Mouse (Mus musculus) heart, postnatal 0 days (tissue): Measurements from ENCODE around the gene Tlk2. TPM values are rescaled to one million over a fixed set of nuclear protein-coding genes. Genes with fewer than 3 reads are reported as not detected.

Experiments
- ATAC-seq: fragments of 200-750 bp; cut with Nextera tagmentation; 2 replicates; pipeline ENCODE4 v1.8.0; 2017; ENCODE audit warnings: low read depth, moderate number of reproducible peaks, moderate library complexity; ENCODE audit not compliant: insufficient read depth
- DNase-seq: peaks from one replicate; pipeline ENCODE4 v3.0.0-alpha.2; 2016; ENCODE audit warnings: low spot score
- H3K27ac ChIP-seq: fragments of 300-500 bp; sonication (generic); 2 replicates; pipeline ENCODE4 v1.5.1; 2014; ENCODE audit warnings: low read depth, mild to moderate bottlenecking
- H3K27me3 ChIP-seq: fragments of 300-500 bp; sonication (generic); 2 replicates; pipeline ENCODE4 v1.6.1; 2014; ENCODE audit warnings: low read length, mixed read lengths; ENCODE audit not compliant: control insufficient read depth, insufficient read depth
- H3K36me3 ChIP-seq: fragments of 300-500 bp; sonication (generic); replicated peaks from 2 replicates; pipeline ENCODE4 v1.6.1; 2014; ENCODE audit warnings: low read length, mixed read lengths; ENCODE audit not compliant: control insufficient read depth, insufficient read depth
- H3K4me1 ChIP-seq: fragments of 300-500 bp; sonication (generic); 2 replicates; pipeline ENCODE4 v1.6.1; 2014; ENCODE audit warnings: antibody characterized with exemption; ENCODE audit not compliant: control insufficient read depth, insufficient read depth
- H3K4me2 ChIP-seq: fragments of 300-500 bp; sonication (generic); 2 replicates; pipeline ENCODE4 v1.6.1; 2014; ENCODE audit warnings: low read depth, mild to moderate bottlenecking, low read length, moderate library complexity
- H3K4me3 ChIP-seq: fragments of 300-500 bp; sonication (generic); 2 replicates; pipeline ENCODE4 v1.5.1; 2014; ENCODE audit warnings: low read depth, low read length
- H3K9ac ChIP-seq: fragments of 300-500 bp; sonication (generic); replicated peaks from 2 replicates; pipeline ENCODE4 v1.6.1; 2014; ENCODE audit warnings: low read depth, low read length, mixed read lengths
- H3K9me3 ChIP-seq: fragments of 300-500 bp; sonication (generic); replicated peaks from 2 replicates; pipeline ENCODE4 v1.6.1; 2016; ENCODE audit warnings: low read length; ENCODE audit not compliant: control insufficient read depth
- CTCF ChIP-seq: IDR thresholded peaks from 2 replicates; pipeline ENCODE4 v1.5.1; 2016; ENCODE audit warnings: antibody characterized with exemption, control low read depth, low read depth
- EP300 ChIP-seq: IDR thresholded peaks from 2 replicates; pipeline ENCODE4 v1.6.1; 2016; ENCODE audit warnings: antibody characterized with exemption, low read depth
- WGBS: fragments of 180-500 bp; shearing (Covaris S2); extraction: QIAGEN DNeasy Blood & Tissue Kit; methylation state at CpG from one replicate; pipeline ENCODE4 v1.1.7; 2014; 5-methylcytosine and 5-hydroxymethylcytosine counted together
- polyA plus RNA-seq: library from polyadenylated mRNA; unstranded; fragments of >200 nt; fragmentation: Nextera tagmentation; extraction: Ambion mirVana; gene quantifications from 2 replicates; pipeline ENCODE4 v1.2.1, GENCODE M21; 2015
- total RNA-seq: library from RNA; depleted of rRNA; stranded (reverse); fragments of >200 nt; gene quantifications from 2 replicates; pipeline ENCODE4 v1.2.3, GENCODE M21; 2014; ENCODE audit warnings: low replicate concordance

Tlk2 gene
- total and polyA plus RNA-seq, 2 experiments from 2014 or later: 10.7 to 22.5 TPM

DNA sequence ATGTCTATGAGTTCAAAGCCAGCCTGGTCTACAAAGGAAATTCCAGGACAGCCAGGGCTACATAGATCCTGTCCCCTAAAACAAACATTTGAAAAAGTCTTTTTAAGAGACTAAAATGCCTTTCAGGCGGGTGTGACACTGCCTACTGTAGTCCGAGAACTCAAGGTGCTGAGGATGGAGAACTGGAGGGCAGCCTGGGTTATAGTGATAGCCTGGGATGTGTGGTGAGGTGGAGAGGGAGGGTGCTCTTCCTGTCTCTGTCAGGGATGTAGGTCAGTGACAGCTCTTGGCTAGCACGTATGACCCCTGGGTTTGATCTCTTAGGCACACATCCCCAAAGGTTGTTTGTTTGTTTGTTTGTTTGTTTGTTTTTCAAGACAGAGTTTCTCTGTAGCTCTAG is 34.5 kb upstream of the Tlk2 start:
- H3K36me3 ChIP-seq: peaks cover 23% of the 10 kb centered on the region; the same call in 1 of the 2 replicates
- TF ChIP-seq EP300 (no peak), CTCF (no peak)
- H3K4me3 ChIP-seq: no peak overlapping the region
- DNase-seq (no peak), ATAC-seq (no peak)
- no peaks in the 10 kb centered on the region for H3K4me1 ChIP-seq
- no peak overlapping the region for H3K27ac ChIP-seq
- 71% methylated on average over 3 of the region's 3 CpGs for WGBS
- no peak overlapping the region for H3K9ac ChIP-seq
- no peak overlapping the region for H3K4me2 ChIP-seq
- H3K27me3 ChIP-seq: no peaks in the 10 kb centered on the region
- H3K9me3 ChIP-seq: no peaks in the 10 kb centered on the region

DNA sequence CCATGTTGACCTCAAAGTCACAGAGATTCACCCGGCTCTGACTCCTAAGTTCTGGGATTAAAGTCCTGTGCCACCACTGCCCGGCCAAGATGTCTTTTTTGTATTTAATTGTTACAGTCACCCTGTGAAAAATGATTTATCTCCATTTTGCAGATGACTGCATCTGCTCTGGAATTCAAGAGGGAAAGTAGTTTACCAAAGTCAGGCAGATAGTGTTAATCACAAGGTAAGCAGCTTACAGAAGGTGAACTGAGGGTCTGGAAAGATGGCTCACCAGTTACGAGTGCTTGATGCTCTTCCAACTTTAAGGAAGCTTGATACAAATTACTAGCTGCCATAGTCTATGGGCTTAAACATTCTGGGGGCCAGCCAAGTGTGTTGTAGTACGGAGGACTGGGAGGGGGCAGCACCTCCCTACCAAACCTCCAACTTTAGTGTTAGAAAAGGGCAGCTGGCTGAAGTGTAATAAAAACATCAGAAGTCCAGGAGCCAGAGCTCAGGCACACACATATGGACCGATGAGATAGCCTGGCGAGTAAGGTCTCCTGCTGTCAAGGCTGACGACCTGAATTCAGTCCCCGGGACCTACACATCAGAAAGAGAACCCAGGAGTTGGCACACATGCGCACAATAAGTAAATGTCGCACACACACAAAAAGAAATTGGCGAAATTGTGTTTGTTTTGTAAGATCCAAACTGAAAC is 33.9 kb upstream of the Tlk2 start:
- no peaks in the 10 kb centered on the region for H3K9me3 ChIP-seq
- H3K4me1 ChIP-seq: no peaks in the 10 kb centered on the region
- no peak overlapping the region for H3K27ac ChIP-seq
- WGBS: 70% methylated on average over 11 of the region's 11 CpGs
- ATAC-seq (no peak), DNase-seq (no peak)
- TF ChIP-seq EP300: no peak
- TF ChIP-seq CTCF: no peak
- no peak overlapping the region for H3K4me3 ChIP-seq
- H3K4me2 ChIP-seq: no peak overlapping the region
- no peak overlapping the region for H3K9ac ChIP-seq
- H3K36me3 ChIP-seq: peaks cover 17% of the 10 kb centered on the region; the same call in 1 of the 2 replicates
- no peaks in the 10 kb centered on the region for H3K27me3 ChIP-seq

DNA sequence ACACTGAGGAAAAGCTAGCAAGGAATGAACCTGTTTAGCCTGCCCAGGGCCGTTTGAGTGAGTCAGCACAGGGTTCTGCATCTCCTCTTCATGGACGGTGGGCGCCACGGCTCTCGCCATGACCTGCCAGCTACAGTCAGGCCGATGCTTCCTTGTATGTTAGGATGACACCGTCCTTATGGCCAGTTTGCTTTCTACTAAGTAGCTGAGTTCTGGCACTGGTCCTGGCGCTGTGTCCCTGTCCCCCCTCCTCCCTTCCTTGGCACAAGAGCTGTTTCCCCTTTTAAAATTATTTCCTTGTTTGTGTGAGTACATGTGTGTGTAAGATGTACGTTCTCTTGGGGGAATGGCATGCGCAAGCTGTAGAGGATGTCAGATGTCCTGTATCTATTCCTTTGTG is 33.4 kb upstream of the Tlk2 start:
- Histone ChIP-seq H3K27ac (no peak overlapping the region), H3K27me3 (no peaks in the 10 kb centered on the region), H3K9me3 (no peaks in the 10 kb centered on the region), H3K9ac (no peak overlapping the region), H3K4me1 (no peaks in the 10 kb centered on the region), H3K4me3 (no peak overlapping the region), H3K36me3 (peaks cover 12% of the 10 kb centered on the region; the same call in 1 of the 2 replicates), H3K4me2 (no peak overlapping the region)
- ATAC-seq: no peak
- TF ChIP-seq EP300 (no peak), CTCF (no peak)
- DNase-seq: no peak
- 79% methylated on average over 10 of the region's 10 CpGs for WGBS

DNA sequence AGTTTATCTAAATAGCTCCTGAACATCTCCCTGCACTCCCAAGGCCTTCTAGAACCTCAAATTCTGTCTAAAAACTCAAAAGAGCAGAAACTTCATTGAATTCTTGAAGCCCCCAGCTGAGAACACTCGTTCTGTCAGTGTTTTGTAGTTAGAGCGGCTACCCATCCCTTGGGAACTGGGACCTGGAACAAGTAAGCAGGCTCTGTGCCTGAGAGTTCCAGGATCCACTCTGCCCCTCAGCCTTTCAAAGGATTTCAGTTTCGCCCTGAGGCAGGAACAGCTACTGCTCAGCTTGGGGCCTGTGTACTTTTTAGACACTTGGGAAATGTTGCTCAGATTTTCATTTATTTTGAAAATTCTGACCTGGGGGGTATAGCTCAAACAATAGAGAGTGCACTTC is 32.0 kb upstream of the Tlk2 start, which contains the start of gene Gm10842:
Gene Gm10842, plus strand, starts transcription at position 301 of the 400 bp plus-strand sequence.
- no peaks in the 10 kb centered on the region for H3K36me3 ChIP-seq
- H3K9me3 ChIP-seq: no peaks in the 10 kb centered on the region
- H3K4me2 ChIP-seq: no peak within 1 kb of the TSS
- DNase-seq: no peak
- H3K27ac ChIP-seq: no peak within 1 kb of the TSS
- H3K4me1 ChIP-seq: no peaks in the 10 kb centered on the region
- no peaks in the 10 kb centered on the region for H3K27me3 ChIP-seq
- no peak for ATAC-seq
- no peak within 1 kb of the TSS for H3K4me3 ChIP-seq
- no peak within 1 kb of the TSS for H3K9ac ChIP-seq
- TF ChIP-seq CTCF (no peak), EP300 (no peak)
- 65% methylated on average over 3 of the region's 3 CpGs for WGBS

DNA sequence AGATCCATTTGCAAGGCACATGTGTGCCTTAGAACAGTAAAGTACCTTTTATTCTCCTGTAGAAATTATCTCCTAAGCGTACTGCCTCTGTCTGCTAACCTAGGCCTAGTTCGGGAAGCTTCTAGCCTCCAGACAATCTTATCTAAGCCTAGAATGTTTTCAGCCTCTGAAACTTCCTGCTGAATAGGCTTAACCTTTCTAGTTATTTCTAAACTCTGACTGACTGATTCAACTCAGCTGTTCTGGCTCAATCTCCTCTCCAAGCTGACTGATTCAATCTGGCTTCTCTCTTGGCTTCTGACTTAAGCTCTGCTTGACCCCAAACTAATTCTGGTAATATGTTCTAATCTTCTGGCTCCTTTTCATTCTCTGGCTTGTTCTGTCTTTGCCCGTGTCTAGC is 29.3 kb upstream of the Tlk2 start:
- 47% methylated on average over 3 of the region's 3 CpGs for WGBS
- no peak overlapping the region for H3K9ac ChIP-seq
- 0 out of 2 replicates have a peak, but pooled peaks cover 6% of the 10 kb centered on the region for H3K4me1 ChIP-seq
- no peak overlapping the region for H3K4me3 ChIP-seq
- ATAC-seq (no peak), DNase-seq (no peak)
- TF ChIP-seq CTCF (no peak), EP300 (no peak)
- H3K9me3 ChIP-seq: no peaks in the 10 kb centered on the region
- no peak overlapping the region for H3K27ac ChIP-seq
- H3K27me3 ChIP-seq: no peaks in the 10 kb centered on the region
- no peaks in the 10 kb centered on the region for H3K36me3 ChIP-seq
- no peak overlapping the region for H3K4me2 ChIP-seq

DNA sequence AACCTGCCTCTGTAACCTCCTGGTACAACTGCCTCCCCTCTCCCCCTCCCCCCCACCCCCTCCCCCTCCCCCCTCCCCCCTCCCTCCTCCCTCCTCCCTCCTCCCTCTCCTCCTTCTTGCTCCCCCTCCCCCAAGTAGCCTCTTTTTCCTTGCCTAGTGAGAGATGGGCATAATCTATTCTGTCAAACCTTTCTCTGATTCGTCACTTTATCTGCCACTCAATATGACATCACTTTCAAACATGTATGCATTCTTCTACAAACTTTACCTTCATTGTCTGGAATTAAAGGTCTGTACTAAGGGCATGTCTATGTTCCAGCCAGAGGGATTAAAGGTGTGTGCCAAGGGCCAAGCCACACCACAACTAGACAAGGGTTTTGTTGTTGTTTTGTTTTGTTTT is 28.8 kb upstream of the Tlk2 start:
- TF ChIP-seq EP300 (no peak), CTCF (no peak)
- Histone ChIP-seq H3K4me2 (no peak overlapping the region), H3K9me3 (no peaks in the 10 kb centered on the region), H3K36me3 (no peaks in the 10 kb centered on the region), H3K9ac (no peak overlapping the region), H3K27me3 (no peaks in the 10 kb centered on the region), H3K4me3 (no peak overlapping the region), H3K4me1 (0 out of 2 replicates have a peak, but pooled peaks cover 6% of the 10 kb centered on the region), H3K27ac (no peak overlapping the region)
- DNase-seq (no peak), ATAC-seq (no peak)
- WGBS: 100% methylated on average over 1 of the region's 1 CpGs
